In the genomic region with DNA sequence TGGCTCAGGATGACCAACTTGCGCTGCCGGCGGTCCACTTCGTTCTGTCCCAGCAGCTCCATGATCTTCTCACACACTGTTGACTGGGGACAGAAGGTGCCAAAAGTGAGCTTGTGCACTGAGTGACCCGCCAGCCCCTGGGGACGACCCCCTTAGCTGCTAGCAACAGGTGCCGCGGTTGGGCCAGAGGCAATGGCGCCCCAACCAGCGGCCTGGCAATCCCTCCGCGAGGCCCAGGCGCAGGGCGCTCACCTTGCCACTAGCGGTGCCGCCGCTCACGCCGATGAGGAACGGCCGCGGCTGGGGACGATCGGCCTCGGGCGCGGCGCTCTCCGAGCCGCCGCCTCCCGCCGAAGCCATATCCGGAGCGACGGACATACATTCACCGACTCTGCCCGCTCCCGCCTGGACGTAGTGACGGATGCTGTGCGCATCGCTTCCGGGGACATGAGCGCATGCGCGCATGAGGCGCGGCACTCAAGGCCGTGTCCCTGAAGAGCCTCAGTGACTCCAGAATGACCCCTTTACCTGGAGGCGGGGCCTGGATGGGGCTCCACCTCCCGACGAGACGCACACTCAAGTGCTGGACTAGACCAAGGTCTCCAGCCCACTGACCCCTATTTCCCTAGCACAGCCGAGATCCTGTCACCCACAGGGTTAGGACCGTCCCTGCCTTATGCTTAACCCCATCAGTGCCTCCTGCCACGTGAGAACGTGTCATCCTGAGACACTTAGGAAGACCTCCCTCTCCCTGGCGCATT, we compare ENCODE assay signal across 8 mouse cellular contexts. TPM values are rescaled to one million over a fixed set of nuclear protein-coding genes. Genes with fewer than 3 reads are reported as not detected.
DNase-seq lines count a peak whose midpoint lies in the region.

A gene (minus strand): TSS at position 503 of the 761 bp plus-strand sequence.

- peak; percentile 80 for DNase-seq in WW6 (ENCODE audit: low read depth, low spot score)
- DNase-seq in cerebellum, postnatal 4 days (ENCODE audit: low spot score in 2 of 2), result peak; percentile 53 to 77
- DNase-seq in gastrocnemius, adult 8-10 months (ENCODE audit: low spot score in 2 of 2), result peak; percentile 78 to 89
- peak; percentile 87 for DNase-seq in hindlimb bud, embryonic 11.5 days (ENCODE audit: extremely low spot score, low read depth, low spot score)
- peak; percentile 79 to 91 for DNase-seq in left cerebral cortex, adult 8-10 months (ENCODE audit: low spot score in 2 of 2)
- peak; percentile 92 to 93 for DNase-seq in right cerebral cortex, postnatal 10 days (ENCODE audit: low spot score in 2 of 2)
- DNase-seq in urinary bladder, postnatal 25 days (ENCODE audit: low spot score), result peak; percentile 81

- H3K27me3 ChIP-seq in megakaryocyte, embryonic 14.5 days (replicated peaks), result no peaks in the 10 kb centered on the region

- no peaks in the 10 kb centered on the region for H3K9me3 ChIP-seq in megakaryocyte, embryonic 14.5 days

- H3K4me3 ChIP-seq in megakaryocyte, embryonic 14.5 days (replicated peaks), result peak within 1 kb of the TSS; percentile 97

- peaks cover 33% of the 10 kb centered on the region for H3K4me1 ChIP-seq in megakaryocyte, embryonic 14.5 days

- peaks cover 33% of the 10 kb centered on the region for H3K36me3 ChIP-seq in megakaryocyte, embryonic 14.5 days (replicated peaks; ENCODE audit: low read length)

RNA-seq across cellular contexts. Expression of the gene that starts here (rescaled TPM):
- total RNA-seq in gastrocnemius, adult 8-10 months (2022), result 10 to 100 TPM; 10.1 to 10.9 (median 10.7) TPM
- 10 to 100 TPM; 42.9 to 51.6 (median 49.4) TPM for total RNA-seq in left cerebral cortex, adult 8-10 months (2022)
- polyA plus RNA-seq in megakaryocyte, embryonic 14.5 days (2012; ENCODE audit: insufficient read depth, low replicate concordance), result 26.0 and 29.8 TPM in 2 replicates

Comparison
In these comparisons a context has a peak if more than half of its experiments do, and no peak if none do; other contexts are left out.
1. Peak in every context shown above with its lines: DNase-seq and H3K4me3 ChIP-seq.